Mouse (Mus musculus) kidney, adult 2 months (tissue): ENCODE results near the gene Olfr56.
"Not testable (repeated sequence)": the region's sequence is repeated elsewhere in the genome, so short reads cannot be mapped to it uniquely, and the experiment has no call there.

ENCODE experiments used
- CTCF ChIP-seq: fragments of 200-500 bp; conservative IDR thresholded peaks from 2 replicates; pipeline ENCODE4 v1.5.1; 2011; ENCODE audit warnings: low read depth, mild to moderate bottlenecking, control low read depth, low read length, moderate library complexity, mixed read lengths; ENCODE audit not compliant: insufficient read depth, insufficient read length
- POLR2A ChIP-seq: fragments of 200-500 bp; IDR thresholded peaks from one replicate; pipeline ENCODE4 v1.6.1; 2011; ENCODE audit warnings: low read depth, low read length, control low read depth

- TF ChIP-seq POLR2A, CTCF: not testable (repeated sequence)
These were observed 43.4 kb upstream of the Olfr56 start for GRCm38 (mm10) chr11:48935291-48935690.
